In genomic region chr5:30577654-30578310, GRCm38 (mm10) we compare ENCODE assay signal across 10 mouse cellular contexts. TPM values are rescaled to one million over a fixed set of nuclear protein-coding genes. Genes with fewer than 3 reads are reported as not detected.
A peak's percentile ranks its signal among the peaks of the same experiment; 100 is the strongest.
DNase-seq lines count a peak whose midpoint lies in the region; ATAC-seq and TF ChIP-seq lines count a peak whose summit lies in the region.
"Had no signal": no experiment of that assay in that cellular context is flagged by ENCODE, and none has a peak within 500 bp of the region (broad histone marks: within the 10 kb centered on the region; RNA-seq: fewer than 3 reads in every experiment).

No protein-coding gene starts in this region.

- no peak for ATAC-seq in CD4-positive, CD25-positive, alpha-beta regulatory T cell, adult 4 months
- no peak for ATAC-seq in hindbrain, embryonic 11.5 days (ENCODE audit: low FRiP score)
- ATAC-seq: intestine, embryonic 16.5 days had no signal

- 90% methylated on average over 12 of the region's 12 CpGs for WGBS in hindbrain, embryonic 11.5 days

- no peaks in the 10 kb centered on the region for H3K36me3 ChIP-seq in hindbrain, embryonic 11.5 days (ENCODE audit: control insufficient read depth, insufficient read depth, low read length)
- H3K36me3 ChIP-seq: liver, embryonic 15.5 days had no signal

- no peak overlapping the region; the same call in 1 of the 2 replicates for H3K4me3 ChIP-seq in layer of hippocampus, adult 2 months
- H3K4me3 ChIP-seq in hindbrain, embryonic 11.5 days (ENCODE audit: low read depth, low read length): no peak overlapping the region
- H3K4me3 ChIP-seq: liver, embryonic 15.5 days had no signal

- no peak overlapping the region for H3K4me2 ChIP-seq in hindbrain, embryonic 11.5 days (replicated peaks; ENCODE audit: low read depth, low read length)
- H3K4me2 ChIP-seq: liver, embryonic 15.5 days had no signal

- H3K27ac ChIP-seq in layer of hippocampus, adult 2 months: peak overlapping the region; percentile 61
- H3K27ac ChIP-seq in hindbrain, embryonic 11.5 days (ENCODE audit: low read depth, low read length): no peak overlapping the region
- H3K27ac ChIP-seq: liver, embryonic 15.5 days had no signal

- no peaks in the 10 kb centered on the region for H3K27me3 ChIP-seq in hindbrain, embryonic 11.5 days (ENCODE audit: control insufficient read depth, insufficient read depth, low read length)

- no peaks in the 10 kb centered on the region for H3K9me3 ChIP-seq in hindbrain, embryonic 11.5 days (ENCODE audit: control insufficient read depth, low read length)
- H3K9me3 ChIP-seq: liver, embryonic 15.5 days had no signal

- H3K9ac ChIP-seq in hindbrain, embryonic 11.5 days (ENCODE audit: low read depth, low read length): no peak overlapping the region
- H3K9ac ChIP-seq: liver, embryonic 15.5 days had no signal

- no peaks in the 10 kb centered on the region for H3K4me1 ChIP-seq in hindbrain, embryonic 11.5 days (replicated peaks; ENCODE audit: control insufficient read depth, insufficient read depth, low read length)

- peak; percentile 46 for DNase-seq in layer of hippocampus, adult 11-12 months (ENCODE audit: low spot score)
- no peak for DNase-seq in layer of hippocampus, adult 9-10 months (ENCODE audit: low spot score)
- peak; percentile 84 for DNase-seq in adrenal gland, postnatal 25 days
- DNase-seq in cerebellum, postnatal 10 days: peak; percentile 94 to 96
- DNase-seq in layer of hippocampus, adult 2 months (ENCODE audit: low spot score in 2 of 2): peak; percentile 46 to 58
- no peak for DNase-seq in kidney, adult 9 months
- no peak for DNase-seq in hindbrain, embryonic 11.5 days (ENCODE audit: low spot score)

- TF ChIP-seq CTCF in layer of hippocampus, adult 2 months (conservative IDR thresholded peaks at IDR 0.05): no peak

RNA-seq across cellular contexts. Expression of gene Kcnk3, which starts 10.2 kb away (rescaled TPM):
- 1,220 and 1,477 TPM in 2 replicates for total RNA-seq in adrenal gland, postnatal 25 days (2021)
- 10 to 100 TPM in 1 of 2 experiments, 1 to 10 TPM in 1; 9.7 to 11.3 TPM for total RNA-seq in layer of hippocampus, adult 2 months (2021)
- under 1 TPM in 1 of 2 experiments, not detected in 1; 0.47 TPM for polyA plus RNA-seq in CD4-positive, CD25-positive, alpha-beta regulatory T cell, adult 4 months (2017; shearing (Covaris generic))
- 0.65 and 0.66 TPM in 2 replicates for polyA plus RNA-seq in hindbrain, embryonic 11.5 days (2014; fragmentation: Nextera tagmentation; extraction: Ambion mirVana)

RNA-seq across cellular contexts. Expression of gene Cib4, which starts 32.1 kb away (rescaled TPM):
- 2.2 TPM in 2 replicates for total RNA-seq in adrenal gland, postnatal 25 days (2021)
- not detected for total RNA-seq in layer of hippocampus, adult 2 months (2021)
- polyA plus RNA-seq in CD4-positive, CD25-positive, alpha-beta regulatory T cell, adult 4 months (2017; shearing (Covaris generic)): not detected
- polyA plus RNA-seq in hindbrain, embryonic 11.5 days (2014; fragmentation: Nextera tagmentation; extraction: Ambion mirVana): not detected in 2 replicates
- polyA plus RNA-seq: intestine, embryonic 16.5 days; liver, embryonic 15.5 days had no signal

Comparison
In these comparisons a context has a peak if more than half of its experiments do, and no peak if none do; other contexts are left out.
1. DNase-seq: peak in layer of hippocampus, adult 11-12 months (single experiment), adrenal gland, postnatal 25 days (single experiment), cerebellum, postnatal 10 days (2 of 2) and layer of hippocampus, adult 2 months (2 of 2); none in layer of hippocampus, adult 9-10 months (single experiment), kidney, adult 9 months (single experiment) and hindbrain, embryonic 11.5 days (single experiment).
2. RNA of gene Kcnk3, which starts 10.2 kb away (total RNA-seq): 1,220 to 1,477 TPM in adrenal gland, postnatal 25 days; 9.7 to 11.3 TPM in layer of hippocampus, adult 2 months; every median in the first group is over 10 times any median in the second.